Comparison of ENCODE assay signal across 27 mouse cellular contexts in genomic region chr3:137855328-137855727, GRCm38 (mm10). TPM values are rescaled to one million over a fixed set of nuclear protein-coding genes. Genes with fewer than 3 reads are reported as not detected.
DNase-seq lines count a peak whose midpoint lies in the region; ATAC-seq and TF ChIP-seq lines count a peak whose summit lies in the region.
"Had no signal": no experiment of that assay in that cellular context is flagged by ENCODE, and none has a peak within 500 bp of the region (broad histone marks: within the 10 kb centered on the region; RNA-seq: fewer than 3 reads in every experiment).

No protein-coding gene starts in this region.

- H3K9ac ChIP-seq in forebrain, postnatal 0 days, result no peak overlapping the region
- no peak overlapping the region for H3K9ac ChIP-seq in forebrain, embryonic 11.5 days (ENCODE audit: low read length)
- H3K9ac ChIP-seq: embryonic facial prominence, embryonic 15.5 days; hindbrain, embryonic 14.5 days; kidney, embryonic 15.5 days; limb, embryonic 13.5 days; neural tube, embryonic 13.5 days had no signal

- H3K27ac ChIP-seq in forebrain, postnatal 0 days (ENCODE audit: low read depth, low read length), result no peak overlapping the region
- H3K27ac ChIP-seq in forebrain, embryonic 11.5 days (ENCODE audit: low read depth, low read length), result no peak overlapping the region
- no peak overlapping the region for H3K27ac ChIP-seq in limb, embryonic 10.5 days
- H3K27ac ChIP-seq: embryonic facial prominence, embryonic 10.5 days; embryonic facial prominence, embryonic 15.5 days; gastrocnemius, adult 2 months; hindbrain, embryonic 14.5 days; kidney, embryonic 15.5 days; layer of hippocampus, adult 2 months; left cerebral cortex, adult 2 months; limb, embryonic 13.5 days; neural tube, embryonic 13.5 days had no signal

- H3K27me3 ChIP-seq in forebrain, postnatal 0 days (ENCODE audit: insufficient read depth, low read length), result no peaks in the 10 kb centered on the region
- no peaks in the 10 kb centered on the region for H3K27me3 ChIP-seq in forebrain, embryonic 11.5 days (ENCODE audit: control insufficient read depth, insufficient read depth, low read length)
- H3K27me3 ChIP-seq in limb, embryonic 10.5 days (ENCODE audit: low read depth, poor library complexity, severe bottlenecking), result no peaks in the 10 kb centered on the region
- H3K27me3 ChIP-seq: embryonic facial prominence, embryonic 15.5 days; kidney, embryonic 15.5 days; limb, embryonic 13.5 days; neural tube, embryonic 13.5 days had no signal

- no peaks in the 10 kb centered on the region for H3K9me3 ChIP-seq in forebrain, postnatal 0 days (ENCODE audit: low read length)
- no peaks in the 10 kb centered on the region for H3K9me3 ChIP-seq in forebrain, embryonic 11.5 days (ENCODE audit: control insufficient read depth, low read length)
- H3K9me3 ChIP-seq in limb, embryonic 10.5 days (replicated peaks), result no peaks in the 10 kb centered on the region
- H3K9me3 ChIP-seq: embryonic facial prominence, embryonic 15.5 days; kidney, embryonic 15.5 days; limb, embryonic 13.5 days; neural tube, embryonic 13.5 days had no signal

- no peak overlapping the region for H3K4me3 ChIP-seq in forebrain, postnatal 0 days (ENCODE audit: low read depth, low read length)
- no peak overlapping the region for H3K4me3 ChIP-seq in forebrain, embryonic 11.5 days (ENCODE audit: low read depth, low read length)
- no peak overlapping the region for H3K4me3 ChIP-seq in limb, embryonic 10.5 days
- H3K4me3 ChIP-seq: embryonic facial prominence, embryonic 10.5 days; embryonic facial prominence, embryonic 15.5 days; gastrocnemius, adult 2 months; kidney, embryonic 15.5 days; layer of hippocampus, adult 2 months; left cerebral cortex, adult 2 months; limb, embryonic 13.5 days; myocyte; neural tube, embryonic 13.5 days had no signal

- no peak for DNase-seq in forebrain, postnatal 0 days
- DNase-seq in forebrain, embryonic 11.5 days (ENCODE audit: low spot score), result no peak
- DNase-seq in 3T3-L1 (ENCODE audit: low read depth, low spot score) (peak; percentile 53), MN1 (ENCODE audit: low spot score) (peak; percentile 67)
- DNase-seq in limb, embryonic 10.5 days (ENCODE audit: low spot score), result peak; percentile 10
- DNase-seq in thymus, postnatal 25 days, result no peak
- DNase-seq: adrenal gland, adult 2 months; cerebellum, adult 11-12 months; gastrocnemius, adult 2 months; gastrocnemius, postnatal 36 days; heart, adult 18-20 months; kidney, adult 18-20 months; kidney, postnatal 36 days; lung, postnatal 36 days had no signal

- TF ChIP-seq CTCF in forebrain, postnatal 0 days (IDR thresholded peaks at IDR 0.05; ENCODE audit: low read depth), result no peak

- ATAC-seq in forebrain, postnatal 0 days, result peak; percentile 32; the same call in 1 of the 2 replicates
- no peak for ATAC-seq in forebrain, embryonic 11.5 days (replicated peaks; ENCODE audit: low FRiP score)
- ATAC-seq: activated CD4-positive, CD25-positive, alpha-beta regulatory T cell, adult 4 months had no signal

- no peaks in the 10 kb centered on the region for H3K4me1 ChIP-seq in forebrain, postnatal 0 days (ENCODE audit: insufficient read depth)
- no peaks in the 10 kb centered on the region for H3K4me1 ChIP-seq in forebrain, embryonic 11.5 days (replicated peaks; ENCODE audit: control insufficient read depth, insufficient read depth, low read length)
- H3K4me1 ChIP-seq in limb, embryonic 10.5 days, result no peaks in the 10 kb centered on the region
- H3K4me1 ChIP-seq: embryonic facial prominence, embryonic 10.5 days; embryonic facial prominence, embryonic 15.5 days; kidney, embryonic 15.5 days; neural tube, embryonic 13.5 days had no signal

- H3K4me2 ChIP-seq in forebrain, postnatal 0 days (ENCODE audit: low read depth), result no peak overlapping the region
- H3K4me2 ChIP-seq in forebrain, embryonic 11.5 days (ENCODE audit: low read depth, low read length, severe bottlenecking), result no peak overlapping the region
- H3K4me2 ChIP-seq: embryonic facial prominence, embryonic 15.5 days; heart, embryonic 11.5 days; hindbrain, embryonic 14.5 days; kidney, embryonic 15.5 days; limb, embryonic 13.5 days; liver, embryonic 11.5 days; midbrain, embryonic 11.5 days; neural tube, embryonic 13.5 days had no signal

- no peaks in the 10 kb centered on the region for H3K36me3 ChIP-seq in forebrain, postnatal 0 days (ENCODE audit: insufficient read depth)
- H3K36me3 ChIP-seq in forebrain, embryonic 11.5 days (ENCODE audit: control insufficient read depth, insufficient read depth, low read length), result no peaks in the 10 kb centered on the region
- H3K36me3 ChIP-seq in limb, embryonic 10.5 days, result no peaks in the 10 kb centered on the region
- H3K36me3 ChIP-seq: embryonic facial prominence, embryonic 10.5 days; embryonic facial prominence, embryonic 15.5 days; kidney, embryonic 15.5 days; limb, embryonic 13.5 days; neural tube, embryonic 13.5 days had no signal

- 39% methylated on average over 3 of the region's 3 CpGs for WGBS in forebrain, postnatal 0 days
- 70% methylated on average over 3 of the region's 3 CpGs for WGBS in forebrain, embryonic 11.5 days
- 75% methylated on average over 3 of the region's 3 CpGs for WGBS in limb, embryonic 10.5 days

RNA-seq across cellular contexts. Expression of gene H2afz, which starts 9.0 kb away (rescaled TPM):
- total RNA-seq in forebrain, postnatal 0 days (2014; rRNA removed), result 485 and 592 TPM in 2 replicates
- polyA plus RNA-seq in forebrain, postnatal 0 days (2015; fragmentation: Nextera tagmentation; extraction: Ambion mirVana), result 728 and 896 TPM in 2 replicates
- 3,092 and 3,427 TPM in 2 replicates for polyA plus RNA-seq in forebrain, embryonic 11.5 days (2014; fragmentation: Nextera tagmentation; extraction: Ambion mirVana)
- 3,221 and 3,431 TPM in 2 replicates for polyA plus RNA-seq in limb, embryonic 10.5 days (2016; fragmentation: Nextera tagmentation; extraction: Ambion mirVana)

RNA-seq across cellular contexts. Expression of gene Dnajb14, which starts 12.1 kb away (rescaled TPM):
- 16.5 and 19.2 TPM in 2 replicates for total RNA-seq in forebrain, postnatal 0 days (2014; rRNA removed)
- 6.5 and 14.9 TPM in 2 replicates for polyA plus RNA-seq in forebrain, postnatal 0 days (2015; fragmentation: Nextera tagmentation; extraction: Ambion mirVana)
- 10.7 and 11.2 TPM in 2 replicates for polyA plus RNA-seq in forebrain, embryonic 11.5 days (2014; fragmentation: Nextera tagmentation; extraction: Ambion mirVana)
- polyA plus RNA-seq in limb, embryonic 10.5 days (2016; fragmentation: Nextera tagmentation; extraction: Ambion mirVana), result 6.8 TPM in 2 replicates

Comparison
In these comparisons a context has a peak if more than half of its experiments do, and no peak if none do; other contexts are left out.
1. DNase-seq: peak in 3T3-L1 (single experiment), MN1 (single experiment) and limb, embryonic 10.5 days (single experiment); none in forebrain, postnatal 0 days (single experiment), forebrain, embryonic 11.5 days (single experiment) and thymus, postnatal 25 days (single experiment).